Mouse (Mus musculus): ENCODE data around the gene Arhgef6. TPM values are rescaled to one million over a fixed set of nuclear protein-coding genes. Genes with fewer than 3 reads are reported as not detected.

The Arhgef6 gene
- 5.7 and 7.8 TPM in 2 replicates for polyA plus RNA-seq (2015; fragmentation: Nextera tagmentation; extraction: Ambion mirVana)

- ATAC-seq (ENCODE audit: low FRiP score), result no peak
- 74% methylated on average over 18 of the region's 18 CpGs for WGBS
- no peak within 1 kb of the TSS for H3K4me2 ChIP-seq
- H3K27ac ChIP-seq, result no peak within 1 kb of the TSS
- H3K36me3 ChIP-seq, result no peaks in the 10 kb centered on the region
- no peak within 1 kb of the TSS for H3K4me3 ChIP-seq
- H3K9me3 ChIP-seq, result no peaks in the 10 kb centered on the region
- H3K4me1 ChIP-seq (replicated peaks), result no peaks in the 10 kb centered on the region
- no peak within 1 kb of the TSS for H3K9ac ChIP-seq
- no peaks in the 10 kb centered on the region for H3K27me3 ChIP-seq
Observed at GRCm38 (mm10) chrX:57338371-57339211, at the start of gene Arhgef6. TSS of gene Arhgef6 (minus strand) at chrX:57338729.

- WGBS, result 63% methylated on average over 5 of the region's 5 CpGs
- ATAC-seq (ENCODE audit: low FRiP score), result peak; percentile 61; the same call in 1 of the 2 replicates
Observed at GRCm38 (mm10) chrX:57380915-57381314, 42.4 kb upstream of the Arhgef6 start.

GRCm38 (mm10) chrX:57378579-57378978 is 40.0 kb upstream of the Arhgef6 start:
- no peak overlapping the region for H3K9ac ChIP-seq
- no peaks in the 10 kb centered on the region for H3K9me3 ChIP-seq
- no peaks in the 10 kb centered on the region for H3K4me1 ChIP-seq (replicated peaks)
- no peak overlapping the region for H3K4me3 ChIP-seq
- H3K27ac ChIP-seq, result no peak overlapping the region
- no peaks in the 10 kb centered on the region for H3K27me3 ChIP-seq
- ATAC-seq (ENCODE audit: low FRiP score), result no peak
- H3K4me2 ChIP-seq, result no peak overlapping the region
- WGBS, result 79% methylated on average over 3 of the region's 3 CpGs
- peaks cover 36% of the 10 kb centered on the region for H3K36me3 ChIP-seq

More at GRCm38 (mm10) chrX:57380915-57381314, 42.4 kb upstream of the Arhgef6 start:
- Histone ChIP-seq H3K9ac (no peak overlapping the region), H3K36me3 (peaks cover 44% of the 10 kb centered on the region), H3K4me1 (replicated peaks) (no peaks in the 10 kb centered on the region), H3K4me2 (no peak overlapping the region), H3K27ac (no peak overlapping the region), H3K27me3 (no peaks in the 10 kb centered on the region), H3K4me3 (no peak overlapping the region), H3K9me3 (no peaks in the 10 kb centered on the region)

GRCm38 (mm10) chrX:57377096-57377495 is 38.6 kb upstream of the Arhgef6 start:
- Histone ChIP-seq H3K36me3 (peaks cover 33% of the 10 kb centered on the region), H3K4me2 (no peak overlapping the region), H3K9me3 (no peaks in the 10 kb centered on the region), H3K4me1 (replicated peaks) (no peaks in the 10 kb centered on the region), H3K4me3 (no peak overlapping the region), H3K9ac (no peak overlapping the region), H3K27me3 (no peaks in the 10 kb centered on the region), H3K27ac (no peak overlapping the region)
- no peak for ATAC-seq (ENCODE audit: low FRiP score)
- 77% methylated on average over 3 of the region's 3 CpGs for WGBS

GRCm38 (mm10) chrX:57374029-57374428 is 35.5 kb upstream of the Arhgef6 start:
- Histone ChIP-seq H3K4me2 (no peak overlapping the region), H3K9me3 (no peaks in the 10 kb centered on the region), H3K9ac (no peak overlapping the region), H3K27me3 (no peaks in the 10 kb centered on the region), H3K36me3 (peaks cover 19% of the 10 kb centered on the region), H3K4me1 (replicated peaks) (no peaks in the 10 kb centered on the region), H3K27ac (no peak overlapping the region), H3K4me3 (no peak overlapping the region)
- no peak for ATAC-seq (ENCODE audit: low FRiP score)
- WGBS, result 91% methylated on average over 2 of the region's 2 CpGs

GRCm38 (mm10) chrX:57373543-57373942 is 35.0 kb upstream of the Arhgef6 start:
- peaks cover 16% of the 10 kb centered on the region for H3K36me3 ChIP-seq
- WGBS, result 89% methylated on average over 2 of the region's 2 CpGs
- no peak for ATAC-seq (ENCODE audit: low FRiP score)

GRCm38 (mm10) chrX:57372965-57373364 is 34.4 kb upstream of the Arhgef6 start:
- Histone ChIP-seq H3K9me3 (no peaks in the 10 kb centered on the region), H3K36me3 (peaks cover 14% of the 10 kb centered on the region), H3K9ac (no peak overlapping the region), H3K4me3 (no peak overlapping the region), H3K27ac (no peak overlapping the region), H3K27me3 (no peaks in the 10 kb centered on the region), H3K4me2 (no peak overlapping the region), H3K4me1 (replicated peaks) (no peaks in the 10 kb centered on the region)
- ATAC-seq (ENCODE audit: low FRiP score), result no peak
- WGBS, result 86% methylated on average over 4 of the region's 4 CpGs

More at GRCm38 (mm10) chrX:57373543-57373942, 35.0 kb upstream of the Arhgef6 start:
- H3K4me2 ChIP-seq, result no peak overlapping the region
- H3K27ac ChIP-seq, result no peak overlapping the region
- H3K4me3 ChIP-seq, result no peak overlapping the region
- no peak overlapping the region for H3K9ac ChIP-seq
- H3K4me1 ChIP-seq (replicated peaks), result no peaks in the 10 kb centered on the region
- no peaks in the 10 kb centered on the region for H3K27me3 ChIP-seq
- H3K9me3 ChIP-seq, result no peaks in the 10 kb centered on the region

GRCm38 (mm10) chrX:57364891-57365569 is 26.5 kb upstream of the Arhgef6 start:
- Histone ChIP-seq H3K4me2 (no peak overlapping the region), H3K36me3 (no peaks in the 10 kb centered on the region), H3K27me3 (no peaks in the 10 kb centered on the region), H3K9ac (no peak overlapping the region), H3K27ac (no peak overlapping the region), H3K9me3 (no peaks in the 10 kb centered on the region), H3K4me3 (no peak overlapping the region), H3K4me1 (replicated peaks) (no peaks in the 10 kb centered on the region)
- WGBS, result 58% methylated on average over 2 of the region's 2 CpGs
- ATAC-seq (ENCODE audit: low FRiP score), result no peak

GRCm38 (mm10) chrX:57359316-57359715 is 20.8 kb upstream of the Arhgef6 start:
- no peak for ATAC-seq (ENCODE audit: low FRiP score)

GRCm38 (mm10) chrX:57339220-57339619 is 691 bp upstream of the Arhgef6 start:
- Histone ChIP-seq H3K27ac (no peak overlapping the region), H3K4me2 (no peak overlapping the region), H3K4me3 (no peak overlapping the region), H3K27me3 (no peaks in the 10 kb centered on the region), H3K9me3 (no peaks in the 10 kb centered on the region), H3K9ac (no peak overlapping the region), H3K36me3 (no peaks in the 10 kb centered on the region), H3K4me1 (replicated peaks) (no peaks in the 10 kb centered on the region)
- ATAC-seq (ENCODE audit: low FRiP score), result no peak
- WGBS, result 82% methylated on average over 4 of the region's 4 CpGs

More at GRCm38 (mm10) chrX:57359316-57359715, 20.8 kb upstream of the Arhgef6 start:
- Histone ChIP-seq H3K4me3 (no peak overlapping the region), H3K27ac (no peak overlapping the region), H3K27me3 (no peaks in the 10 kb centered on the region), H3K9me3 (no peaks in the 10 kb centered on the region), H3K4me2 (no peak overlapping the region), H3K4me1 (replicated peaks) (no peaks in the 10 kb centered on the region), H3K36me3 (no peaks in the 10 kb centered on the region), H3K9ac (no peak overlapping the region)
- WGBS, result 54% methylated on average over 1 of the region's 1 CpGs

GRCm38 (mm10) chrX:57337582-57337981 is 947 bp downstream of the Arhgef6 start:
- no peaks in the 10 kb centered on the region for H3K9me3 ChIP-seq
- no peak overlapping the region for H3K4me3 ChIP-seq
- no peak overlapping the region for H3K4me2 ChIP-seq
- H3K9ac ChIP-seq, result no peak overlapping the region
- ATAC-seq (ENCODE audit: low FRiP score), result no peak
- H3K36me3 ChIP-seq, result no peaks in the 10 kb centered on the region
- H3K27me3 ChIP-seq, result no peaks in the 10 kb centered on the region
- H3K27ac ChIP-seq, result no peak overlapping the region
- H3K4me1 ChIP-seq (replicated peaks), result no peaks in the 10 kb centered on the region

- no peaks in the 10 kb centered on the region for H3K27me3 ChIP-seq
- no peaks in the 10 kb centered on the region for H3K9me3 ChIP-seq
- ATAC-seq (ENCODE audit: low FRiP score), result no peak
- no peaks in the 10 kb centered on the region for H3K4me1 ChIP-seq (replicated peaks)
- H3K27ac ChIP-seq, result no peak overlapping the region
- no peak overlapping the region for H3K9ac ChIP-seq
- no peaks in the 10 kb centered on the region for H3K36me3 ChIP-seq
- 87% methylated on average over 9 of the region's 9 CpGs for WGBS
- no peak overlapping the region for H3K4me2 ChIP-seq
- H3K4me3 ChIP-seq, result no peak overlapping the region
Observed at GRCm38 (mm10) chrX:57336958-57337357, 1.6 kb downstream of the Arhgef6 start.

Measured in hindbrain, embryonic 13.5 days (tissue).